Mouse (Mus musculus): ENCODE measurements around the gene Dnaaf3. TPM values are rescaled to one million over a fixed set of nuclear protein-coding genes. Genes with fewer than 3 reads are reported as not detected.
"Not testable (repeated sequence)": the region's sequence is repeated elsewhere in the genome, so short reads cannot be mapped to it uniquely, and the experiment has no call there.

The Dnaaf3 gene
- polyA plus RNA-seq, 1 experiment: 1.1 TPM

DNA sequence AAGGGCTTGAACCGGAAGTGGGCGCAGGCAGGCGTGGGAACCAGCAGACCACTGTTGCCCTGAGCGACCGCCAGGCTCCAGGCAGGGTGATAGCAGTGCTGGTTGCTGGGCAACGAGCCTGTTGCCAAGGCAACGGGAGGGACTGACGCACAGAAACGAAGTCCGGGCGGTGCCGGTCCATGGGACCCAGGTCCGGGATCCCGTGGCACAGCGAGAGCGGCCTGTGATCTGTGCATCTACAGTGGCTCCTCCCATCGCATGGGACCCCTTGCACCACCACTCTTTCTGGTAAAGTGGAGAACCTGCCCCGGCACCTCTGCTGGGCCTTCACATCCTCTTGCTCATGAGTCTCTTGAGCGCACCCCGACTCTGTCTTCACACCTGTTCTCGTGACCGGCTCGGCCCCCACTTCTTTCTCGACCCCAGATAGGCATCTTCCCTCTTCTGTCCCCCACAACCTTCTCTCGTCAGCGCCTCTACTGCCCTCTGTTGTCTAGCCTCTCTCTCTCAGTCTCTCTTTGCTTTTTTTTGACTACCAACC is 14.4 kb upstream of the Dnaaf3 start:
- peak; percentile 90 to 91 for DNase-seq
- Histone ChIP-seq H3K4me1 (ENCODE audit: control insufficient read depth, insufficient read depth, low read length) (peaks cover 3% of the 10 kb centered on the region), H3K4me3 (replicated peaks; ENCODE audit: insufficient read depth, low read depth, low read length) (peak overlapping the region; percentile 56), H3K27ac (ENCODE audit: insufficient read depth, low read length) (no peak overlapping the region), H3K27me3 (ENCODE audit: control insufficient read depth, insufficient read depth, low read length) (no peaks in the 10 kb centered on the region)
- whole genome bisulfite sequencing: under 1% methylated on average over 26 of the region's 26 CpGs
- no peak for TF ChIP-seq POLR2A (IDR thresholded peaks at IDR 0.05; ENCODE audit: borderline replicate concordance, insufficient read depth, low read length)
- TF ChIP-seq CTCF (IDR thresholded peaks at IDR 0.05; ENCODE audit: borderline replicate concordance, insufficient read depth, low read depth, low read length): peak; percentile 7; the same call in 1 of the 2 replicates

GRCm38 (mm10) chr7:4546050-4546449 is 13.8 kb upstream of the Dnaaf3 start:
- no peak for DNase-seq
- WGBS: 61% methylated on average over 15 of the region's 15 CpGs
- Histone ChIP-seq H3K4me3 (replicated peaks; ENCODE audit: insufficient read depth, low read depth, low read length) (peak overlapping the region; percentile 56), H3K4me1 (ENCODE audit: control insufficient read depth, insufficient read depth, low read length) (peaks cover 3% of the 10 kb centered on the region), H3K27me3 (ENCODE audit: control insufficient read depth, insufficient read depth, low read length) (no peaks in the 10 kb centered on the region), H3K27ac (ENCODE audit: insufficient read depth, low read length) (no peak overlapping the region)
- TF ChIP-seq POLR2A (IDR thresholded peaks at IDR 0.05; ENCODE audit: borderline replicate concordance, insufficient read depth, low read length) (no peak), CTCF (IDR thresholded peaks at IDR 0.05; ENCODE audit: borderline replicate concordance, insufficient read depth, low read depth, low read length) (no peak)

DNA sequence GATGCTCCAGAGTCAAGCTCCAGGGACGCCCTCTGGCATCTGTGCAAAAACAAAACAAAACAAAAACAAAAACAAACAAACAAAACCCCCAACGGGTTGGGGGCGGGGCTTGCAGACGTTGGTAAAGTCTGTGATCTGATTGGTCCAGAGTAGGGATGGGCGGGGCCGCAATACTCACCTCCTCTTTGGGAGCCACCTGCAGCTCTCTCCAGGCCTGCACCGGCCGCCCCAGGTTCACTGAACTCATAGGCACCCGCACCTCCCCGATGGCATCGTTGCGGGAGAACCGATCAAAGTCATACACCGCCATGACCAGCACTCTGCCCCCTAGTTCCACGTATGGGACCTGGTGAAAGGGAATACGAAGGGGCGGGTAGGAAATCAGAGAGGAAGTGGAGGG is 9.8 kb upstream of the Dnaaf3 start:
- H3K27me3 ChIP-seq (ENCODE audit: control insufficient read depth, insufficient read depth, low read length): no peaks in the 10 kb centered on the region
- no peak overlapping the region for H3K27ac ChIP-seq (ENCODE audit: insufficient read depth, low read length)
- no peak for TF ChIP-seq POLR2A (IDR thresholded peaks at IDR 0.05; ENCODE audit: borderline replicate concordance, insufficient read depth, low read length)
- no peak for TF ChIP-seq CTCF (IDR thresholded peaks at IDR 0.05; ENCODE audit: borderline replicate concordance, insufficient read depth, low read depth, low read length)
- WGBS: 44% methylated on average over 17 of the region's 17 CpGs
- peaks cover under 1% of the 10 kb centered on the region for H3K4me1 ChIP-seq (ENCODE audit: control insufficient read depth, insufficient read depth, low read length)
- no peak overlapping the region for H3K4me3 ChIP-seq (replicated peaks; ENCODE audit: insufficient read depth, low read depth, low read length)
- DNase-seq: no peak

DNA sequence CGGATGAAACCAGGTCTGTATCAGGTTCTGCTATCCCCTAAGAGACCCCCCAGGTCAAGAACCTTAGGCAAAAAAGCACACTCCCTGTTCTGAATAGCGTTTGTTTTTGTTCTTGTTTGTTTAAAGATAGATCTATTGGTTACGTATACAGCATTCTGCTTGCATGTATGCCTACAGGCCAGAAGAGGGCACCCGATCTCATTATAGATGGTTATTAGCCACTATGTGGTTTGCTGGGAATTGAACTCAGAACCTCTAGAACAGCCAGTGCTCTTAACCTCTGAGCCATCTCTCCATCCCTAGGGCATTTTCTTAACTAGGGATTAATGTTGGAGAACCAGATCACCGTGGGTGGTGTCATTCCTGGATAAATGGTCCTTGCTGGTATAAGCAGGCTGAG is 9.1 kb upstream of the Dnaaf3 start:
- no peak for DNase-seq
- WGBS: 65% methylated on average over 5 of the region's 5 CpGs
- Histone ChIP-seq H3K27me3 (ENCODE audit: control insufficient read depth, insufficient read depth, low read length) (no peaks in the 10 kb centered on the region), H3K4me1 (ENCODE audit: control insufficient read depth, insufficient read depth, low read length) (no peaks in the 10 kb centered on the region), H3K4me3 (replicated peaks; ENCODE audit: insufficient read depth, low read depth, low read length) (no peak overlapping the region), H3K27ac (ENCODE audit: insufficient read depth, low read length) (no peak overlapping the region)
- TF ChIP-seq POLR2A (IDR thresholded peaks at IDR 0.05; ENCODE audit: borderline replicate concordance, insufficient read depth, low read length) (no peak), CTCF (IDR thresholded peaks at IDR 0.05; ENCODE audit: borderline replicate concordance, insufficient read depth, low read depth, low read length) (no peak)

DNA sequence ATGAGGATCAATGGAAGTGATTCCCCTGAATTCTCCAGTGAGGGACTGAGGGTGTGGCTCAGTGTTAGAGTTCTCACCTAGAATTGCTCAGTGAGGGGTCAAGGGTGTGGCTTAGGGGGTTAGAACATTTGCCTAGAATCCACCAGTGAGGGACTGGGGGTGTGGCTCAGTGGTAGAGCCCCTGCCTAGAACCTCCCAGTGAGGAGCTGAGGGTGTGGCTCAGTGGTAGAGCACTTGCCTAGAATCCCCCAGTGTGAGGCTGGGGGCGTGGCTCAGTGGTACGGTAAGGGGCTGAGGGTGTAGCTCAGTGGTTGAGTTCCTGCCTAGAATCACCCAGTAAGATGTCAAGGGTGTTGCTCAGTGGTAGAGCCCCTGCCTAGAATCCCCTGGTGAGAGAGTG is 6.8 kb upstream of the Dnaaf3 start:
- DNase-seq: no peak
- TF ChIP-seq CTCF (IDR thresholded peaks at IDR 0.05; ENCODE audit: borderline replicate concordance, insufficient read depth, low read depth, low read length): no peak
- no peak for TF ChIP-seq POLR2A (IDR thresholded peaks at IDR 0.05; ENCODE audit: borderline replicate concordance, insufficient read depth, low read length)
- Histone ChIP-seq H3K4me3 (replicated peaks; ENCODE audit: insufficient read depth, low read depth, low read length) (no peak overlapping the region), H3K4me1 (ENCODE audit: control insufficient read depth, insufficient read depth, low read length) (no peaks in the 10 kb centered on the region), H3K27ac (ENCODE audit: insufficient read depth, low read length) (no peak overlapping the region), H3K27me3 (ENCODE audit: control insufficient read depth, insufficient read depth, low read length) (no peaks in the 10 kb centered on the region)
- WGBS: 89% methylated on average over 2 of the region's 2 CpGs

DNA sequence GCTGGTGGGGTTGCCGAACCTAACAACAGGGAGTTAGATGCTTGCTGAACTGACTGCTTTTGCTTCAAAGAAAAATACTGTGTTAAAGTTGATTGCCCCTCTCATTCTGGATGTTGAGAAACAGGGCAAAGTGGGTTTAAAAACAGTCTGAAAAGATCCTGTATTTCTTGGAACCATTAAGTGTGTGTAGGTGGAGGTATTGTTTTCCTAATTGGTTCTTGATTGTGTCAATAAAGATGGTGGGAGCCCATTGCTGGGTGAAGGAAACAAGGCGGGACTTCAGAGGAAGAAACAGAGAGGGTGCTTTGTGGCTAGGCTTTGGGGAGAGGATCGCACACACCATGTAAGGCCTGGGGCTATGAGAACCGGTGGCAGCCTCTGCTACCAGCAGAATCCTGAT is 4.9 kb upstream of the Dnaaf3 start:
- no peaks in the 10 kb centered on the region for H3K4me1 ChIP-seq (ENCODE audit: control insufficient read depth, insufficient read depth, low read length)
- TF ChIP-seq CTCF (IDR thresholded peaks at IDR 0.05; ENCODE audit: borderline replicate concordance, insufficient read depth, low read depth, low read length) (no peak), POLR2A (IDR thresholded peaks at IDR 0.05; ENCODE audit: borderline replicate concordance, insufficient read depth, low read length) (no peak)
- 55% methylated on average over 4 of the region's 4 CpGs for whole genome bisulfite sequencing
- no peak overlapping the region for H3K4me3 ChIP-seq (replicated peaks; ENCODE audit: insufficient read depth, low read depth, low read length)
- no peak overlapping the region for H3K27ac ChIP-seq (ENCODE audit: insufficient read depth, low read length)
- no peak for DNase-seq
- no peaks in the 10 kb centered on the region; the same call in 1 of the 2 replicates for H3K27me3 ChIP-seq (ENCODE audit: control insufficient read depth, insufficient read depth, low read length)

GRCm38 (mm10) chr7:4536369-4536768 is 4.1 kb upstream of the Dnaaf3 start:
- WGBS: 51% methylated on average over 4 of the region's 4 CpGs
- no peak for TF ChIP-seq CTCF (IDR thresholded peaks at IDR 0.05; ENCODE audit: borderline replicate concordance, insufficient read depth, low read depth, low read length)
- no peak for TF ChIP-seq POLR2A (IDR thresholded peaks at IDR 0.05; ENCODE audit: borderline replicate concordance, insufficient read depth, low read length)
- DNase-seq: no peak
- peaks cover 3% of the 10 kb centered on the region; the same call in 1 of the 2 replicates for H3K27me3 ChIP-seq (ENCODE audit: control insufficient read depth, insufficient read depth, low read length)
- H3K27ac ChIP-seq (ENCODE audit: insufficient read depth, low read length): no peak overlapping the region
- H3K4me3 ChIP-seq (replicated peaks; ENCODE audit: insufficient read depth, low read depth, low read length): no peak overlapping the region
- H3K4me1 ChIP-seq (ENCODE audit: control insufficient read depth, insufficient read depth, low read length): no peaks in the 10 kb centered on the region

DNA sequence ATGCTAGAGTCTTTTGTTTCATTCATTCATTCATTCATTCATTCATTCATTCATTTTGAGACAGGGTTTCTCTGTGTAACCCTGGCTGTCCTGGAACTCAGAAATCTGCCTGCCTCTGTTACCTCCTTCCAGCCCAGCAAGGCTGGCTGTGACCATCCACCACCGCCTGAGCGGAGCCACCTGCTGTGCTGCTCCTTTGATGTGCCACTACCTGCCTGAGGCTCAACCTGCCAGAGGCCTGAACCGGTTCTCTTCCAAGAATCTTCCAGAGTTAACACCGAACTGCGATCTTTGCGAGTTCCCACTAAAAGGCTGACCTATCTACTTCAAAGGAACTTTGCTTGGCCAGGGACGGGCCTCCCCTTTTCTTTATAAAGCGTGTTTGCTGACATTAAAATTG is 2.1 kb downstream of the Dnaaf3 start:
- WGBS: 64% methylated on average over 8 of the region's 8 CpGs
- not testable (repeated sequence) for H3K27me3 ChIP-seq (ENCODE audit: control insufficient read depth, insufficient read depth, low read length); H3K27ac ChIP-seq (ENCODE audit: insufficient read depth, low read length); H3K4me1 ChIP-seq (ENCODE audit: control insufficient read depth, insufficient read depth, low read length); DNase-seq; H3K4me3 ChIP-seq (replicated peaks; ENCODE audit: insufficient read depth, low read depth, low read length)

All from cerebellum, adult 2 months (tissue).